Mouse (Mus musculus) gastrocnemius, postnatal 4 days (tissue): ENCODE results near the gene Rom1. TPM values are rescaled to one million over a fixed set of nuclear protein-coding genes. Genes with fewer than 3 reads are reported as not detected.
A peak's percentile ranks its signal among the peaks of the same experiment; 100 is the strongest.

Experiments used
- DNase-seq, 2 experiments: peaks; one replicate each; pipeline ENCODE4 v3.0.0; 2021 to 2022; ENCODE audit warnings: low spot score in 2 of 2, mixed read lengths in 2 of 2
- total RNA-seq, 2 experiments: library from RNA; stranded (reverse); gene quantifications; 2 replicates each; pipeline ENCODE4 v1.2.3; 2021

The Rom1 gene
- total RNA-seq, 2 experiments from 2014 or later = 4.4 to 4.9 TPM

GRCm38 (mm10) chr19:8942276-8942964, 13.3 kb upstream of the Rom1 start:
- no peak for DNase-seq

- DNase-seq = peak; percentile 95 to 99
These were observed 12.5 kb upstream of the Rom1 start, which contains the start of gene Mta2 for GRCm38 (mm10) chr19:8941515-8942217. TSS of gene Mta2 (plus strand) at chr19:8941875.

GRCm38 (mm10) chr19:8941136-8941514, 12.0 kb upstream of the Rom1 start:
- DNase-seq = no peak

- no peak for DNase-seq
These were observed 11.5 kb upstream of the Rom1 start for GRCm38 (mm10) chr19:8940526-8941133.

GRCm38 (mm10) chr19:8936736-8937135, 7.6 kb upstream of the Rom1 start:
- DNase-seq = no peak

GRCm38 (mm10) chr19:8930771-8931170, 1.6 kb upstream of the Rom1 start:
- no peak for DNase-seq

GRCm38 (mm10) chr19:8930117-8930516, 961 bp upstream of the Rom1 start:
- no peak for DNase-seq

- DNase-seq = no peak
These were observed 400 bp downstream of the Rom1 start for GRCm38 (mm10) chr19:8928689-8929223.

- DNase-seq = no peak
These were observed 1.1 kb downstream of the Rom1 start for GRCm38 (mm10) chr19:8927891-8928525.

- DNase-seq = no peak
These were observed 2.4 kb downstream of the Rom1 start for GRCm38 (mm10) chr19:8926766-8927165.

- DNase-seq = no peak
These were observed 7.4 kb downstream of the Rom1 start for GRCm38 (mm10) chr19:8921741-8922140.

- DNase-seq = no peak
These were observed 8.3 kb downstream of the Rom1 start for GRCm38 (mm10) chr19:8920836-8921291.

GRCm38 (mm10) chr19:8920073-8920736, 9.0 kb downstream of the Rom1 start, which contains the start of gene B3gat3:
TSS of gene B3gat3 (plus strand) at chr19:8920374.
- DNase-seq = peak; percentile 90 to 95

GRCm38 (mm10) chr19:8919684-8920072, 9.5 kb downstream of the Rom1 start:
- DNase-seq = no peak

GRCm38 (mm10) chr19:8919000-8919399, 10.2 kb downstream of the Rom1 start:
- DNase-seq = no peak

- no peak for DNase-seq
These were observed 14.9 kb downstream of the Rom1 start for GRCm38 (mm10) chr19:8914212-8914611.

- no peak for DNase-seq
These were observed 17.3 kb downstream of the Rom1 start for GRCm38 (mm10) chr19:8911810-8912209.

GRCm38 (mm10) chr19:8908531-8908930, 20.6 kb downstream of the Rom1 start:
- DNase-seq = no peak

- no peak for DNase-seq
These were observed 25.7 kb downstream of the Rom1 start for GRCm38 (mm10) chr19:8903412-8903811.

GRCm38 (mm10) chr19:8899079-8899478, 30.1 kb downstream of the Rom1 start:
- no peak for DNase-seq

- no peak for DNase-seq
These were observed 30.6 kb downstream of the Rom1 start for GRCm38 (mm10) chr19:8898576-8898975.
